Mouse (Mus musculus) cortical plate, adult 2 months (tissue): ENCODE measurements around the gene Sptssa.

Source experiments
- CTCF ChIP-seq: fragments of 200-500 bp; IDR thresholded peaks from 2 replicates; pipeline ENCODE4 v1.5.1; 2011; ENCODE audit warnings: mild to moderate bottlenecking, control low read depth, low read length; ENCODE audit not compliant: insufficient read depth; ENCODE audit errors: extremely low read depth
- POLR2A ChIP-seq: fragments of 200-500 bp; IDR thresholded peaks from 2 replicates; pipeline ENCODE4 v1.6.1; 2011; ENCODE audit warnings: mild to moderate bottlenecking, low read length, control low read depth; ENCODE audit not compliant: insufficient read depth; ENCODE audit errors: extremely low read depth

DNA sequence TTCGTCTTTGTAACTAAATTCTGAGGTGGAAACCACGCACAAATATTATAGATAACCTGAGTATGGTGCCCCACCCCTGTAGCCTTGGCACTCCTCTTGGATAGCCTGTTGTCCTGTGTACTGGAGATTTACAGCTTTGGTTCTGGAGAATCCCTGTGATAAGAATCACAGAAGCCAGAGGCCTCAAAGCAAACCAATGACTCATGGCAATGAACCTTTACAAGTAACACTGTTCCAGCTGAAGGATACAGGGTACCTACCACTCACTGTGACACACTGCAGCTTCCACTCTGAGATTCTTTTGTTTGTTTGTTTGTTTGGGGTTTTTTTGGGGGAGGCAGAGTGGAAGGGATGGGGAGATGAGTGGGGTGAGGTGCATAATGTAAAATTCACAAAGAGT is 34.4 kb downstream of the Sptssa start:
- TF ChIP-seq POLR2A (no peak), CTCF (no peak)
